Mouse (Mus musculus): Measurements from ENCODE around the gene Gm21764.
"Not testable (repeated sequence)": the region's sequence is repeated elsewhere in the genome, so short reads cannot be mapped to it uniquely, and the experiment has no call there.

Gene Gm21764

DNA sequence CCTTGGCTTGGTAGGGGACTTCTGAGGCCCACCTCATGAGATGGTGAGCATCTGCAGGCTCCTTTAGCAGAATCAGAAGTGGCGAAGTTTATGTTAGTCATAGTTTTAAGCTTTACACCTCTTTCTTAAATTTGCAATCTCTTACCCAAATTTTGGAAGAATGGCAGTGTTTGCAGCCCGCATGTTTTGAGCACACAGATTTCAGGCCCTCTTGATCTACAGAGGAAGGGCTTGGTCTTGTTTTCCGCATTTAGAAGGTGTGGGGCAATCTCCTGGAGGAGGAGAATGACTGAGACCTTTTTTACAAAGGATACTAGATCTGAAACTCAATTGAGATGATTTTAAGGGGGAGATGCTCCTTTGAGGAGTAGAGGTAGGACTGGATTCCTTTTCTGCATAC, at the start of gene Gm21764:
Gene Gm21764 (minus strand): TSS at position 101 of the 400 bp plus-strand sequence.
- DNase-seq = not testable (repeated sequence)

- not testable (repeated sequence) for DNase-seq
Observed at GRCm38 (mm10) chrY:18088816-18089215, 27.2 kb upstream of the Gm21764 start, which contains the start of gene Ssty1. Gene Ssty1 (plus strand): TSS chrY:18089116.
